Mouse (Mus musculus): ENCODE measurements around the gene Kcnk6.

DNA sequence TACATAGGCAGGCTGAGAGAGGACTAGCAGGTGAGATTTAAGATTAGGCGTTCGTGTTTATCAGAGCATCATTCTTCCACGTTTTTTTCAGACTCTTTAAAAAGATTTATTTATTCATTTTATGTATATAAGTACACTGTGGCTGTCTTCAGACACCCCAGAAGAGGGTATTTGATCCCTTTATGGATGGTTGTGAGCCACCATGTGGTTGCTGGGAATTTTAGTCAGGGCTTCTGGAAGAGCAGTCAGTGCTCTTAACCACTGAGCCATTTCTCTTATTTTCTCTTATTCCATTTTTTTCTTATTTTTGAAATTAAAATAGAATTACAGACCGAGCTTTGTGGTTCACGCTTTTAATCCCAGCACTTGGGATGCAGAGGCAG lies 51.5 kb downstream of the Kcnk6 start:
- no peak for TF ChIP-seq CTCF (IDR thresholded peaks at IDR 0.05; ENCODE audit: low read depth)
- TF ChIP-seq EP300 (IDR thresholded peaks at IDR 0.05; ENCODE audit: low read depth): no peak

Data from liver, postnatal 0 days (tissue).